10 mouse cellular contexts compared by ENCODE assay signal in the genomic region with DNA sequence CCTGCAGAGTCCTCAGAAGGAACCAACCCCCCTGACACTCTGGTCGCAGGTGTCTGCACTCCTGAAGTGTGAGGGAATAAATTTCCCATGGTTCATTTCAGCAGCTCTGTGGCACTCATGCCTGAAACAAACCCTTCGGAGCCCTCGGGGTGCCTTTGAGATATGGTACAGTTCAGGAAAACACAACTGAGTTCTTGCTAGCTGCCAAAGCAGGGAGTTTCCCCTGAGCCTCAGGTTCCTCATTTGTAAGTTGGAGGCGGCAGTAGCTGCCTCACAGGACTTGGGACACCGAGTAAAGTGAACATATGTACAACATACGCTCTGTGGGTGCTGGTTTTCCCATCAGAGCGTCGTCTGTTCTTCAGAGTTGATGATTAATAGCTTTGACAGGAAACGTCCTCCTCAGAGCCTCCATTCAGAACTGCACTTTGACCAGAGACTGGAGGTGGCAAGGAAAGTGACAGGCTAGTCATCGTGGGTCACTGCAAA. TPM values are rescaled to one million over a fixed set of nuclear protein-coding genes. Genes with fewer than 3 reads are reported as not detected.
DNase-seq lines count a peak whose midpoint lies in the region; ATAC-seq lines count a peak whose summit lies in the region.
"Had no signal": no experiment of that assay in that cellular context is flagged by ENCODE, and none has a peak within 500 bp of the region (broad histone marks: within the 10 kb centered on the region; RNA-seq: fewer than 3 reads in every experiment).

No protein-coding gene starts in this region.

- H3K36me3 ChIP-seq in heart, embryonic 13.5 days: no peaks in the 10 kb centered on the region
- H3K36me3 ChIP-seq in liver, embryonic 11.5 days (ENCODE audit: control insufficient read depth, insufficient read depth, low read length): no peaks in the 10 kb centered on the region
- H3K36me3 ChIP-seq: limb, embryonic 15.5 days had no signal

- DNase-seq in heart, adult 8-10 months (ENCODE audit: low spot score): no peak
- DNase-seq in liver, embryonic 11.5 days (ENCODE audit: low spot score): no peak
- peak; percentile 31 to 67 for DNase-seq in spleen, postnatal 4 days (ENCODE audit: low spot score in 2 of 2)
- DNase-seq in left cerebral cortex, postnatal 36 days (ENCODE audit: low spot score in 2 of 2): no peak
- DNase-seq in right cerebral cortex, adult 18-20 months: no peak
- no peak for DNase-seq in layer of hippocampus, adult 11-12 months (ENCODE audit: low spot score)
- DNase-seq: adrenal gland, postnatal 10 days had no signal

- H3K9me3 ChIP-seq in heart, embryonic 13.5 days: no peaks in the 10 kb centered on the region
- no peaks in the 10 kb centered on the region for H3K9me3 ChIP-seq in liver, embryonic 11.5 days (ENCODE audit: control insufficient read depth, low read length)
- H3K9me3 ChIP-seq: limb, embryonic 15.5 days had no signal

- H3K4me2 ChIP-seq in heart, embryonic 13.5 days: no peak overlapping the region
- peak overlapping the region; percentile 33 for H3K4me2 ChIP-seq in liver, embryonic 11.5 days
- H3K4me2 ChIP-seq: limb, embryonic 15.5 days had no signal

- 47% methylated on average over 10 of the region's 10 CpGs for WGBS in heart, embryonic 13.5 days
- WGBS in liver, embryonic 11.5 days: 29% methylated on average over 10 of the region's 10 CpGs

- H3K27me3 ChIP-seq in heart, embryonic 13.5 days (replicated peaks): no peaks in the 10 kb centered on the region
- no peaks in the 10 kb centered on the region for H3K27me3 ChIP-seq in liver, embryonic 11.5 days (replicated peaks; ENCODE audit: control insufficient read depth, insufficient read depth, low read length)
- H3K27me3 ChIP-seq: limb, embryonic 15.5 days had no signal

- intact Hi-C loops in left cerebral cortex, postnatal 36 days (cut with DNase I): no loop called here

- no peak overlapping the region for H3K27ac ChIP-seq in heart, embryonic 13.5 days (replicated peaks)
- H3K27ac ChIP-seq in liver, embryonic 11.5 days (ENCODE audit: low read depth, low read length): peak overlapping the region; percentile 5; the same call in 1 of the 2 replicates
- H3K27ac ChIP-seq: limb, embryonic 15.5 days had no signal

- peaks cover 10% of the 10 kb centered on the region for H3K4me1 ChIP-seq in heart, embryonic 13.5 days
- peaks cover 5% of the 10 kb centered on the region for H3K4me1 ChIP-seq in liver, embryonic 11.5 days (replicated peaks; ENCODE audit: control insufficient read depth, insufficient read depth, low read length)

- ATAC-seq in heart, embryonic 13.5 days (ENCODE audit: extremely low read depth, insufficient number of reproducible peaks, low FRiP score, low TSS enrichment): no peak
- ATAC-seq in granulocyte monocyte progenitor cell, adult 5-6 weeks (replicated peaks; ENCODE audit: poor library complexity, severe bottlenecking): peak; percentile 72
- no peak for ATAC-seq in liver, embryonic 11.5 days (replicated peaks; ENCODE audit: low FRiP score)

- no peak overlapping the region for H3K4me3 ChIP-seq in heart, embryonic 13.5 days
- no peak overlapping the region for H3K4me3 ChIP-seq in liver, embryonic 11.5 days (ENCODE audit: low read depth, low read length)
- H3K4me3 ChIP-seq: limb, embryonic 15.5 days had no signal

- 0 out of 2 replicates have a peak overlapping the region, but pooled peaks have one; percentile 28 for H3K9ac ChIP-seq in heart, embryonic 13.5 days
- H3K9ac ChIP-seq in liver, embryonic 11.5 days (ENCODE audit: low read depth, low read length): 0 out of 2 replicates have a peak overlapping the region, but pooled peaks have one; percentile 12
- H3K9ac ChIP-seq: limb, embryonic 15.5 days had no signal

RNA-seq across cellular contexts. Expression of a gene that starts 3.9 kb away (rescaled TPM):
- polyA plus RNA-seq in heart, embryonic 13.5 days (2015; fragmentation: Nextera tagmentation; extraction: Ambion mirVana): 27.2 and 29.6 TPM in 2 replicates
- total RNA-seq in heart, adult 8-10 months (2022): 10 to 100 TPM; 30.1 to 36.3 (median 33.2) TPM
- total RNA-seq in granulocyte monocyte progenitor cell, adult 5-6 weeks (2014; fragmentation: Nextera tagmentation): 23.9 and 27.3 TPM in 2 replicates
- 23.1 and 23.8 TPM in 2 replicates for total RNA-seq in granulocyte monocyte progenitor cell, adult 5-6 weeks (2017)
- 31.9 and 35.2 TPM in 2 replicates for polyA plus RNA-seq in liver, embryonic 11.5 days (2014; fragmentation: Nextera tagmentation; extraction: Ambion mirVana)
- 1 to 10 TPM; 7.9 to 8.3 TPM for total RNA-seq in left cerebral cortex, postnatal 36 days (2021)

RNA-seq across cellular contexts. Expression of a gene that starts 8.1 kb away (rescaled TPM):
- polyA plus RNA-seq in heart, embryonic 13.5 days (2015; fragmentation: Nextera tagmentation; extraction: Ambion mirVana): 1.2 TPM in 2 replicates
- 10 to 100 TPM in 2 of 4 experiments, 1 to 10 TPM in 2; 8.3 to 12.5 (median 9.9) TPM for total RNA-seq in heart, adult 8-10 months (2022)
- not detected in 2 replicates for total RNA-seq in granulocyte monocyte progenitor cell, adult 5-6 weeks (2014; fragmentation: Nextera tagmentation)
- not detected in 2 replicates for total RNA-seq in granulocyte monocyte progenitor cell, adult 5-6 weeks (2017)
- 2.6 and 2.7 TPM in 2 replicates for polyA plus RNA-seq in liver, embryonic 11.5 days (2014; fragmentation: Nextera tagmentation; extraction: Ambion mirVana)
- 10 to 100 TPM in 1 of 2 experiments, 1 to 10 TPM in 1; 7.1 to 10.6 TPM for total RNA-seq in left cerebral cortex, postnatal 36 days (2021)

RNA-seq across cellular contexts. Expression of a gene that starts 37.8 kb away (rescaled TPM):
- 10.6 and 11.7 TPM in 2 replicates for polyA plus RNA-seq in heart, embryonic 13.5 days (2015; fragmentation: Nextera tagmentation; extraction: Ambion mirVana)
- 1 to 10 TPM; 5.8 to 6.0 (median 5.9) TPM for total RNA-seq in heart, adult 8-10 months (2022)
- 11.1 and 11.8 TPM in 2 replicates for total RNA-seq in granulocyte monocyte progenitor cell, adult 5-6 weeks (2014; fragmentation: Nextera tagmentation)
- total RNA-seq in granulocyte monocyte progenitor cell, adult 5-6 weeks (2017): 3.3 and 6.4 TPM in 2 replicates
- 5.7 and 5.9 TPM in 2 replicates for polyA plus RNA-seq in liver, embryonic 11.5 days (2014; fragmentation: Nextera tagmentation; extraction: Ambion mirVana)
- 1 to 10 TPM; 5.0 to 7.0 TPM for total RNA-seq in left cerebral cortex, postnatal 36 days (2021)

RNA-seq across cellular contexts. Expression of a gene that starts 56.6 kb away (rescaled TPM):
- polyA plus RNA-seq in heart, embryonic 13.5 days (2015; fragmentation: Nextera tagmentation; extraction: Ambion mirVana): 5.5 and 5.7 TPM in 2 replicates
- total RNA-seq in heart, adult 8-10 months (2022): under 1 TPM; 0.55 to 0.97 (median 0.69) TPM
- total RNA-seq in granulocyte monocyte progenitor cell, adult 5-6 weeks (2014; fragmentation: Nextera tagmentation): 29.5 and 45.3 TPM in 2 replicates
- total RNA-seq in granulocyte monocyte progenitor cell, adult 5-6 weeks (2017): 34.5 and 37.3 TPM in 2 replicates
- polyA plus RNA-seq in liver, embryonic 11.5 days (2014; fragmentation: Nextera tagmentation; extraction: Ambion mirVana): 19.4 and 23.6 TPM in 2 replicates
- total RNA-seq in left cerebral cortex, postnatal 36 days (2021): 1 to 10 TPM; 2.6 to 4.3 TPM

Comparison
In these comparisons a context has a peak if more than half of its experiments do, and no peak if none do; other contexts are left out.
1. DNase-seq: peak in spleen, postnatal 4 days (2 of 2); none in heart, adult 8-10 months (single experiment), liver, embryonic 11.5 days (single experiment), left cerebral cortex, postnatal 36 days (0 of 2), right cerebral cortex, adult 18-20 months (single experiment) and layer of hippocampus, adult 11-12 months (single experiment).
2. RNA of a gene that starts 8.1 kb away (total RNA-seq): 8.3 to 12.5 TPM in heart, adult 8-10 months and 7.1 to 10.6 TPM in left cerebral cortex, postnatal 36 days; not detected in granulocyte monocyte progenitor cell, adult 5-6 weeks; every median in the first group is over 4 times any median in the second.